Mouse (Mus musculus): ENCODE results near the gene Tut1.
"Not testable (repeated sequence)": the region's sequence is repeated elsewhere in the genome, so short reads cannot be mapped to it uniquely, and the experiment has no call there.

Tut1 gene

DNA sequence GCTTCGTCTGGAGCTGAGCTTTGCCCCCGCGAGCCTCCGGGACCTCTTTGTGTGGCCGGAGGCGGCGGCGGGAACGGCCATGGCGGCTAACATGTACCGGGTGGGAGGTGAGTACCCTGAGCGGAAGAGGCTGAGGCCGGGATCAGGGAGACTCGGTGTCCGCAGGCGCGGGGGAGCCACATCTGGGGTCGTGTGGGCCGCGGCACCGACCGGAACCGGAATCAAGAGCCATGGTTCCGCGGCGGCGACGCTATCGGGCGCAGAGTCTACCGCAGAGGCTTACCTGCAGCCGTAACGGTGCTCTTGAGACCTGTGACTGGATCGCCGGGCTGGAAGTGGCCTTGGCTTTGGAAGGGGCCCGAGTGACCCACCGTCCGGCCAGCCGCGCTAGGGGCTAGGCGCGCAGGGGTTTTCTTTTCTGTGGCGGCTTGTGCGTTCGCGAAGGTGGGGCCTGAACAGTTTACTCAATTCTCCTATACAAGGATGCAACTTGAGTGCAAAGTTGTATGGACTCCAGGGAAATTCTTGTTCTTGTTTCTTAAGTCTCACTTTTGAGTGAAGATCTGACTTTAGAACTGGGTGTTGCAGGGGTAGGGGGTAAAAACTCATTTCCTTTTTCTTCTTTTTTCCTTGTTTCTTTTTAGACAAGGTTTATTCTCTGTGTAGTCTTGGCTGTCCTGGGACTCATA, 11.2 kb upstream of the Tut1 start:
- DNase-seq (ENCODE audit: low spot score in 2 of 2): peak in 1 of 2 experiments; percentile 48

GRCm38 (mm10) chr19:8943047-8943446, 10.6 kb upstream of the Tut1 start:
- DNase-seq (ENCODE audit: low spot score in 2 of 2): no peak

DNA sequence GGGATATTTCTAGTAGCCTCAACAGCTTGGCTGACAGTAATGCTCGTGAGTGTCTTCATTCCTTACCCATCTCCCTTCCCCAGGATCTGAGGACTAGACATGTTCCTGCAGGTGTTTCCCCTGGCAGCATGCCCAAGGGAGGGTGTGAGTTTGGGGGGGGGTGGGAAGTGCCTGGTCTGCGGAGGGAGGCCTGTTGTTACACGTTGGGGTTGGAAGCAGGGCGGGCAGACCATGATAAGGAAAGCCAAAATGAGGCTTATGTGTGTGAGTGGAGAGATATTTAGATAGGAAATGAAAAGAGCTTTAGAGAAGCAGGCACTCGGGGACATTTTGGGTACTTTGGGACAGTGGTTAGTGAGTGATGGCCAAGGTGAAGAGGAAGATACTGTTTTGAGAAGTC, 9.6 kb upstream of the Tut1 start:
- peak in 1 of 2 experiments; percentile 57 for DNase-seq (ENCODE audit: low spot score in 2 of 2)

DNA sequence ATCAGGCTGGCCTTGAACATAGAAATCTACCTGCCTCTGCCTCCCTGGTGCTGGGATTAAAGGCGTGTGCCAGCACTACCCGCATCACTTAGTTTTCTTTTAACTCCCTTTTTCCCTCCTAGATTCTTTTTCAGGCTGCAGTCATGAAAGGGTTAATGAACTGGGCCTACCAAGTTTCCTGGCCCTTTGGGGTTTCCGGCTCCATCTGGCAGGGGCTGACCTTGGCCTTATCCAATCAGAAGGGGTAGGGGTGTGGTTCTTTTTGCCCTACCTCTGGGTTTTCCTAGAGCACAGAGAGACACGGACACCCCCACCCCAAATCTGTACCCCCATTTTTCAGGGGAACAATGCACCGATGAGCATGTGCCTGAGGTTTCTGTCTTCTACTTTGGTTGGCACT, 8.9 kb upstream of the Tut1 start:
- peak in 1 of 2 experiments; percentile 62 for DNase-seq (ENCODE audit: low spot score in 2 of 2)

DNA sequence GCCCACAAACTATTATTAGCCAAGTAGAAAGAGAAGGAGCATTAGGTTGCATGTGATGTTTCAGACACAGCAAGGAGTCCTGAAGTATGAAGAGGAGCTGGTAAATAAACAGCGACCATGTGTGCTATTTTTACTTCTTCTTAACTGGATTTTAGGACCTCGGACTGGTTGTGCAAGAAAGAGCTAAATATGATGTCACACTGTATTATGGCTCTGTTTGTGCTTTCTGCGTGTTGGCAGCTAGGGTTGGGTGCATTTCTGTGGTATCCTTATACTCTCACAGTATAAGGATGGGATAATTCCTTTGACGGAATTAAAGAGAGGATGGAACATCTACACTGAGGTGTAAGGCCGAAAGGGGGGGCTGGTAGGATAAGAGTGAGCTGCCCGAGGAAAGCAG, 8.4 kb upstream of the Tut1 start:
- DNase-seq (ENCODE audit: low spot score in 2 of 2): no peak

DNA sequence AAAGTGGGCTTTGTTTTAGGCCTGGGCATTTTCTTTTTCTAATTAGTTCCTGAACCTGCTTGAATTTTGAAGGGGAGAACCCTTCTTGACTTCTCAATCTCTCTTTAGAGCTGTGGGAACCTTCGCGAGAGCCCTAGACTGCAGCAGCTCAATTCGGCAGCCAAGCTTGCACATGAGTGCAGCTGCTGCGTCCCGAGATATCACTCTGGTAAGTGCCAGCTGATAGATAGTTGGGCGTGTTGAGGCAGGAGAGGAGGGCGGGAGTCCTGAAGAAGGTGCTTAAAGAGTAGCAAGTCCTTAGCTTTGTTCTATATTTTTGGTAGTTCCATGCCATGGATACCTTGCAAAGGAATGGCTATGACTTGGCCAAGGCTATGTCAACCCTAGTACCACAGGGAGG, 6.7 kb upstream of the Tut1 start:
- no peak for DNase-seq (ENCODE audit: low spot score in 2 of 2)

- no peak for DNase-seq (ENCODE audit: low spot score in 2 of 2)
Observed at GRCm38 (mm10) chr19:8950190-8950589, 3.5 kb upstream of the Tut1 start.

- DNase-seq (ENCODE audit: low spot score in 2 of 2): no peak
Observed at GRCm38 (mm10) chr19:8952241-8952640, 1.4 kb upstream of the Tut1 start.

DNA sequence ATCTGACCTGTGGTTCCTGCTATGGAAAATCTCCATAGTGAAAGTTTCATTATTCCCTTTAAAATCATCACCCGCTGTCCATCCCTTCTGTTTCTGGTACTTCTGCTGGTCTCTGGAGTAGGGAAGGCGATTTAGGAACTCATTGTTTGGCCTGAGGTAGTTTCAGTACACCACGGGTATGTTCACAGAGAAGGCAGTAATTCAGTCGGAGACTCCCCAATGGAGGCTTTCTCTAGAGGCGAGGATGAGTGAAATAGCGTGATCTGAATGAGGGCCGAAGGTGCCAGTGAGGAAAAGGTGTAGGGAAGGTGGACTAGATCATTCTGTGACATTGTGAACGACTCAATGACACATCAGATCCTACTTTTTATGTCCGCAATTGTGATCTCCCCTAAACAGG, 524 bp downstream of the Tut1 start:
- DNase-seq (ENCODE audit: low spot score in 2 of 2): no peak

DNA sequence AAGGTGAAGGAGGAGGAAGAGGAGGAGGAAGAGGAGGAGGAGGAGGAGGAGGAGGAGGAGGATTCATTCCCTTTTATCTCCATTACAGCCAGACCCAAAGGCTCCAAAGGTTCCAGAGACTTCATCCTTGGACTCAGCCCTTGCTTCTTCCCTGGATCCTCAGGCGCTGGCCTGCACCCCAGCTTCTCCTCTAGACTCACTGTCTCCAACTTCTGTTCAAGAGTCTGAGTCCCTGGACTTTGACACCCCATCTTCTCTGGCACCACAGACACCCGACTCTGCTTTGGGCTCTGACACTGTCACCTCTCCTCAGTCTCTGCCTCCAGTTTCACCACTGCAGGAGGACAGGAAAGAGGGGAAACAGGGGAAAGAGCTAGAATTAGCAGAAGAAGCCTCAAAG, 8.6 kb downstream of the Tut1 start:
- no peak for DNase-seq (ENCODE audit: low spot score in 2 of 2)

- no peak for DNase-seq (ENCODE audit: low spot score in 2 of 2)
Observed at GRCm38 (mm10) chr19:8965075-8965474, 11.4 kb downstream of the Tut1 start.

GRCm38 (mm10) chr19:8965771-8966170, 12.1 kb downstream of the Tut1 start:
- DNase-seq (ENCODE audit: low spot score in 2 of 2): no peak

DNA sequence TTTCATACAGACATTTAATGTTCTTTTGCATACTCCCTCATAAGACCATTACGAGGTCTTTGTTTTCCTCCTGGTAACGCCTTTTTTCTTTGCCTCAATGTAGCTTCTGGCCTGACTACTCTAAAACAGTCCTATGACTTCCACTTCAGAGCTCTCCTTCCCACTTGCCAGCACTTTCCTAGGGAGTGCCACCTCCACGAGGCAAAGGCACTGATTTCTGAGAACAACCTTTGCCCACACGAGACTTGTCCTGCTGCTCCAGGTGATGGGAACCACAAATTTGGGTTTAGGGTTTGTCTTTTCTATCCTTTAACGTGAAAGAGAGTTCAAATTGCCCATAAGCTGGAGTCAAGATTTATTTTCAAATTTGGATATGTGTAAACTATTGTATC, 12.5 kb downstream of the Tut1 start:
- DNase-seq (ENCODE audit: low spot score in 2 of 2): no peak

DNA sequence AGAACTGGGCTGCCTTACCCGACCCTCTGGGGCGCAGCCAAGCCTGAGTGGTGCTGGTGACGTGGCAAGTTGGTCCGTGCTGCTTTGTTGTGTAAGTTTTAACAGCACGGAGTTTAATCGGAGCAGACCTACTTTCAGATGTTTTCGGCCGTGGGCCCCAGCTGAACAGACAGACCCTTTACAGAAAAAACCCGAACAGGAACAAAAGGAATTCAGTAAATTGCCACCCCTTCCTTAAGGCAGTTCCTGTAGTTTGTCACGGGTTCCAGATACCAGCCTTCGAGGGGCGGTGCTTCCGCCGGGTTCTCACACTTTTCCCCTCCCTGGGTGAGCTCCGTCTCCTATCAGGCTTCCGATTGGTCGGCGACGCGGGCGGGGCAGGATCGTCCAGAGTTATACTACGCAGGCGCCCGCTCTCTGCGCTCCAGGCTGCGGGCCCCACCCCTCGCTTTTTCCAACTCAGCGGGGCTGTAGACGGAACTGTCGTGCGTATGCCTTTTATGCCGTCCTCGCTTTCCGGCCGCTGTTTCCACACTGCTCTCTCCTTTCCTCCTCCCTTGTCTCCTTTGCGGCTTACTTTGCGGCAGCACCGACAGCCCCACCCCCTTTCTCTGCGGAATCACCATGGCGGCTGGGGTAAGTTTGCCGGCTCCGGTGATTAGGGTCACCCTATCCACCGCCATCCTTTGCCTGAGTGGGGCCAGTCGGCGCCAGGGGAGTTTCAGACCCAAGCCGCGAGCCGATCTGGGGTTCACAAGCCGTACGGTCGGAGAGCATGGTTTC, 13.1 kb downstream of the Tut1 start, which contains the start of gene Eef1g:
Gene Eef1g, plus strand, starts transcription at position 452 of the 783 bp plus-strand sequence.
- DNase-seq (ENCODE audit: low spot score in 2 of 2): peak; percentile 95 to 99

DNA sequence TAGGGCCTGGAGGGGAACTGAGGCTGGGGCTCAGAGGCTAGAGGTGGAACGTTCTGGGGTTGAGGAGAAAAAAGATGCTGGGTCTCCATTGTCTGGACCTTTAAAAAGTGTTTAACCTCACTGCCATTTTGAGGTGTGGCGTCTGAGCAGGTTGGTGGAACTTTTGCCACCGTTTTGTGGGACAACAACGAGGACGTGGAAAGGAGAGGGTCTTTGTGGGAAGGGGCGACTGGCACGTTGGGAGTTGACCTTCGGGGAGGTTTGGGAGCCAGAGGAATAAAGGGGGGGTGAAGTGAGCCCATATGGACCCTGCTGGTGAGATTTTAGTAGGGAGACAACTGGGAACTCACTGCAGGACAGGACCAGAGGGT, 13.7 kb downstream of the Tut1 start:
- DNase-seq (ENCODE audit: low spot score in 2 of 2): no peak

DNA sequence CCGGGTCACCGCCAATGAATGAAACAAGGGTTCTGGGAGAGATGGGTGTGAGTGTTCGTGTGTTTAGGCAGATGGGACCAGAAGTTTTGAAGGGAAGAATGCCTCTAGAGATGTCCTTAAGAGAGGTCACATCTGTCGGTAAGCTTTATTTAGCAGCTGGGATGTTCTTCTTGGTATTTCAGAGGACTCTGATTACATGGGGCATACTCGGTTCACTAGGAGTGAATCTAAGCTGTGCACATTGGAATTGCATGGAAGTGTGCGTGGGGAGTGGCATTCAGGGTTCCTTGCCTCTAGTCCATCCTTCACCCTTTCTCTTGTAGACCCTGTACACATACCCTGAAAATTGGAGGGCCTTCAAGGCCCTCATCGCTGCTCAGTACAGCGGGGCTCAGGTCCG, 14.2 kb downstream of the Tut1 start:
- no peak for DNase-seq (ENCODE audit: low spot score in 2 of 2)

DNA sequence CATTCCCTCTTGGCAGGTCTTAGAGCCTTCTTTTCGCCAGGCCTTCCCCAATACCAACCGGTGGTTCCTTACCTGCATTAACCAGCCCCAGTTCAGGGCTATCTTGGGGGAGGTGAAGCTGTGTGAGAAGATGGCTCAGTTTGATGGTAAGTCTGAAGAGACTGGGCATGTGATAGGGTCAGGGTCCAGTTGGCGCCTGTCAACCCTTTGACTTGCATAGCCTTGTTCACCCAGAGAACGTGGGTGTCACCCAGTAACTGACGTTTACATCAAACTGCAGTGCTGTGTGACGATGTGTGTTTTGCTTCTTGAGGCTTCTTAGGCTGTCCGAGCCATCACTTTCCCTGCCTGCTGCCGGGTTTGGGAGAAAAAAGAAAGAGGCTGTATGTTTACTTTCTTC, 18.8 kb downstream of the Tut1 start:
- DNase-seq (ENCODE audit: low spot score in 2 of 2): not testable (repeated sequence)

DNA sequence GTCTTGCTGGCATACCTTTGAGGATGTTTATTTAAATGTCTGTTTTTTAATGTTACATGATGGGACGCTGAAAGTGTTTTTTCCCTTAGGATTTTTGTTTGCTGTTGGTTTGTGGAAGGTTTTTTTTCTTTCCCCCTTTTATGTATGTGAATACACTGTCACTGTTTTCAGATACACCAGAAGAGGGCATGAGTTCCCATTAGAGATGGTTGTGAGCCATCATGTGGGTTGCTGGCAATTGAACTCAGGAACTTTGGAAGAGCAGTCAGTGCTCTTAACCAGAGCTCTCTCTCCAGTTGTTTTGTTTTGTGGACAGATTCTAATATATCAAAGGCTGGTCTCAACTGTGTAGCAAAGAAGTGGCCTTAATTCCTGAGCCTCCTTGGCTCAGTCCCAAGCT, 21.0 kb downstream of the Tut1 start:
- DNase-seq (ENCODE audit: low spot score in 2 of 2): no peak

GRCm38 (mm10) chr19:8975491-8975890, 21.8 kb downstream of the Tut1 start:
- no peak for DNase-seq (ENCODE audit: low spot score in 2 of 2)

- DNase-seq (ENCODE audit: low spot score in 2 of 2): peak in 1 of 2 experiments; percentile 61
Observed at GRCm38 (mm10) chr19:8976535-8976934, 22.9 kb downstream of the Tut1 start.

DNA sequence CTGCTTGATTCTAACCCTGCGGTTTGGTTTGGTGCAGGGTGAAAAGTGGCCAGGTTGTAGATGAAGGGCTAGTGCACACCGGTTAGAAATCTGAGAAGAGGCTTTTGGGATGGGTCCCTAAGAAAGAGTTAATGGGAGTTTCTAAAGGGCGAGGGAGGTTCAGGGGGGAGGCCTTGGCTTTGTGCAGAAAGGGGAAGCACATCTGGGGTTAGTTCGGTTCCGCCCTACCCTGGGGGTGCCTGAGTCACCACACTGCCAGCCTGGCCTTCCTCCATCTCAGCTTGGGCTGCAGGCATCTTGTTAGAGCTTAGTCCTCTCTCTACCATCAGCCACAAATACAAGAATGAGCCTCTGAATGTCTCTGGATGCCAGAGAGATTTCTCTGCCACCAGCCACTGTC, 27.1 kb downstream of the Tut1 start:
- DNase-seq (ENCODE audit: low spot score in 2 of 2): peak in 1 of 2 experiments; percentile 37

GRCm38 (mm10) chr19:8981450-8982168, 28.0 kb downstream of the Tut1 start:
- no peak for DNase-seq (ENCODE audit: low spot score in 2 of 2)

Measured in urinary bladder, postnatal 36 days (tissue).